Mouse (Mus musculus) forelimb bud, embryonic 11.5 days (tissue): ENCODE data around the gene Timeless.
"Not testable (repeated sequence)": the region's sequence is repeated elsewhere in the genome, so short reads cannot be mapped to it uniquely, and the experiment has no call there.

Experiments
- DNase-seq: peaks from one replicate; pipeline ENCODE4 v3.0.0-alpha.2; 2012; ENCODE audit warnings: low read depth, low spot score

The Timeless gene

DNA sequence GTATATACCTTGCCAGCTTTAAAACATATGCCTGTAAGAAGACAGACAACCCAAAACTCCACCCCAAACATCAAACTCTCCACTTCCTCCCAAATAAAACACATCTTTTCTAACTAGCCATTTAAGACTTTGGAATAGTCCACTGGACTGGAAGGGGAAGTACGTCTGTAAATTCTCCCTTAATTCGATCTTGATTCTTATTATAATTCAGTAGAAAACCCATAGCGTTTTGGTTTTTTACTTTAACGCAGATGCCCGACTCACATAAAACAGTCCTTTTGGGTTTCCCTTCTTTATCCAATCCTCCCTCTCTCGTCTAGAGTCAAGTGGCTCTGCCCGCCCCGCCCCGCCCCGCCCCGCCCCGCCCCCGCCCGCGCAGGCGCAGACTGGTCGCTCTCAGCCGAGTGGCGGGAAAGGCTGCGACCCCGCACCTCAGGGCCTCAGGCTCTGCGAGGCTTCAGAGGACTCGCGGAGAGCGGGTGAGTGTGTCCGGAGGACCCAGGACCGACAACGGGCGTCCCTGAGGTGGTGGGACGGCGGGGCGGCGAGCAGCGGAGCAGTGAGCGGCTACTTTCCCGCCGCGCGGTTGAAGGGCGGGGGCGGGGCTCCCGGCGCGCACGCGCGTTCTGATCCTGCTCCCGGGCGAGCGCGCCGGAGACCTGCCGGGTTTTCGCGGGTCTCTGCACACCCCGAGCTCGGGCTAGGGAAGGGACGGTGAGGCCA is at the start of gene Timeless:
Gene Timeless (plus strand): TSS at position 369 of the 723 bp plus-strand sequence.
- DNase-seq = peak; percentile 78

DNA sequence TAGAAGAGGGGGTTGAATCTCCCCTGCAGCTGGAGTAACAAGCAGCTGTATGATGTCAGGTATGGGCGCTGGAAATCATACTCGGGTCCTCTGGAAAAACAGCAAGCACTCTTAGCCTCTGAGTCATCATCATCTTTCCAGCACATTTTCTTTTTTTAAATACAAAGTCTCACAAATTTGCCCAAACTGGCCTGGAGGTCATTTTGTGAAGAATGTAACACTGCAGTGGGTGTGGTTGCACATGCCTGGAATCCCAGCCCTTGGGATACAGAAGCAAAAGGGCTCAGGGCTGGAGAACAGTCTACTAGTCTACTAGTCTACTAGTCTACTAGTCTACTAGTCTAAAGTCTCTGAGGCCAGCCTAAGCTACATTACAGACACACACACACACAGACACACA is 47.6 kb upstream of the Timeless start:
- DNase-seq = no peak

DNA sequence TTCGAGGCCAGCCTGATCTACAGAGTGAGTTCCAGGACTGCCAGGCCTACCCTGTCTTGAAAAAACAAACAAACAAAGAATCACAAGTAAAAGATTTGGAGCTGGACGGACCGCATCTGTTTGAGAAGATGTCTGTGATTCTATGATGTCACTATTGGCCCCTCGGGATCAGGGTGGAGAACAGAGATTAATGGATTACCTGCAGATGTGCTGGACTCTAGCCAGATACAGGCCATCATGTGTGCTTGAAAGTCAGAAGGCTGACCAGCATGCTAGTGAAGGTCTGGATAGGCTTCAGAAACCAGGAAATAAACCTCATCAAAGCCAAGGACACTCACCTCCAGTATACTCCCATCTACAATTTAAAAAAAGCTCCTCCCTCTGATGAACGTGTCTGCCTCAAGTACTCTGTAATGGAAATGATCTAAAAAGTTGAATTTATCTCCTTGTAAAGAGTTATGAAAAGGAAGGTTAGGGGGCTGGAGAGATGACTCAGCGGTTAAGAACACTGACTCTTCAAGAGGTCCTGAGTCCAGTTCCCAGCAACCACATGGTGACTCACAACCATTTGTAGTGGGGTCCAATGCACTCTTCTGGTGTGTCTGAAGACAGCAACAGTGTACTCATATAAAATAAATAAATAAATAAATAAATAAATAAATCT is 46.5 kb upstream of the Timeless start:
- no peak for DNase-seq

GRCm38 (mm10) chr10:128185959-128186358 is 45.9 kb upstream of the Timeless start:
- peak; percentile 92 for DNase-seq

- DNase-seq = no peak
Observed at GRCm38 (mm10) chr10:128187181-128187605, 44.7 kb upstream of the Timeless start.

GRCm38 (mm10) chr10:128188242-128188877 is 43.5 kb upstream of the Timeless start:
- peak; percentile 85 for DNase-seq

DNA sequence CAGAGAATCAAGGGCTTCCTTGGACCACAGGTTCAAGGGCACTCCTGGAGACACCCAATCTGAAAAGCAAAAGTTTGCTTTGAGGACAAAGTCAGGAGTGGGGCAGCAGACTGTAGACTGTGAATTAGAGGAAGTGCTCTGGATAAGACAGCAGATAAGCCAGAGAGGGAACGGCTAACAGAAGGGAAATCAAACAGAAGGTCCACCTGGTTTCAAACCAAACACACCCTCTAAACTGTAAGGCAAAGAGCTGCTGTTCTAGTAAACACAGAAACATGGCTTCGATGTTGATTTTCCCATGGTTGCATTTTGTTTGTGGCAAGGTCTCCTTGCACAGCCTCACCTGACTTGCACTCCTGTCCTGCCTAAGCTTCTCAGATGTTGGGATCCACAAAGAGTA is 40.4 kb upstream of the Timeless start:
- DNase-seq = no peak

DNA sequence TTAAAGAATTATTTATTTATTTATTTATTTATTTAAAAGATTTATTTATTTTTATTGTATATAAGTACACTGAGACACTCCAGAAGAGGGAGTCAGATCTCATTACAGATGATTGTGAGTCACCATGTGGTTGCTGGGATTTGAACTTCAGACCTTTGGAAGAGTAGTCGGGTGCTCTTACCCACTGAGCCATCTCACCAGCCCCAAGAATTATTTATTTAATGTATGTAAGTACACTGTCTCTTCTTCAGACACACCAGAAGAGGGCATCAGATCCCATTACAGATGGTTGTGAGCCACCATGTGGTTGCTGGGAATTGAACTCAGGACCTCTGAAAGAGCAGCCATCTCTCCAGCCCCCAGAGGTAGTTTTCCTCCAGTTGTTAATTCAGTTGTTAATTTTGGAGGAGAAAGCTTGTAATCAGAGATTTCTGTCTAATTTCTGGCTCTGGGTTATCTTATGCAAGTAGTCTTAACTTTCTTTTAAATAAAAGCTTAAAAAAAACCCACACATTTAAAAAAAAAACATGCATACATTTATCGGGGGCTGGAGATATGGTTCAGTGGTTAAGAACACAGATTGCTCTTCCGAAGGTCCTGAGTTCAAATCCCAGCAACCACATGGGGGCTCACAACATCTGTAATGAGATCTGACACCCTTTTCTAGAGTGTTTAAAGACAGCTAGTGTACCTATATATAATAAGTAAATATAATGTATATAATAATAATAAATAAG is 39.7 kb upstream of the Timeless start:
- DNase-seq = not testable (repeated sequence)

DNA sequence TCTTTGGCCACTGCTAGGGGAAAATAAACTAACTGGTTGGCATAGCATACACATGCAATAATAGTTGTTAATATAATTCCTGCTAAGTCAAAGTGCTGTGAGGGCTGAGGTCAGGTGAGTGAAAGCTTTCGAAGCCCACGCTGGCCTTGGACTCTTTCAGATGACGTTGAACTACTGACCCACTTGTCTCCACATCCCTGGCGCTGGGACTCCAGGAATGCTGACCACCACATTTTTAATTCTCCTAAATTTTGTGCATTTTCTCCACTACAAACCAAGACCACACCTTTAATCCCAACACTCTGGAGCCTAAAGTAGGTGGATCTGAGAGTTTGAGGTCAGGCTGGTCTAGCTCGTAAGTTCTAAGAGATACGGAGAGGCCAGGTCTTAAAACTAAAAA is 38.8 kb upstream of the Timeless start:
- DNase-seq = no peak

DNA sequence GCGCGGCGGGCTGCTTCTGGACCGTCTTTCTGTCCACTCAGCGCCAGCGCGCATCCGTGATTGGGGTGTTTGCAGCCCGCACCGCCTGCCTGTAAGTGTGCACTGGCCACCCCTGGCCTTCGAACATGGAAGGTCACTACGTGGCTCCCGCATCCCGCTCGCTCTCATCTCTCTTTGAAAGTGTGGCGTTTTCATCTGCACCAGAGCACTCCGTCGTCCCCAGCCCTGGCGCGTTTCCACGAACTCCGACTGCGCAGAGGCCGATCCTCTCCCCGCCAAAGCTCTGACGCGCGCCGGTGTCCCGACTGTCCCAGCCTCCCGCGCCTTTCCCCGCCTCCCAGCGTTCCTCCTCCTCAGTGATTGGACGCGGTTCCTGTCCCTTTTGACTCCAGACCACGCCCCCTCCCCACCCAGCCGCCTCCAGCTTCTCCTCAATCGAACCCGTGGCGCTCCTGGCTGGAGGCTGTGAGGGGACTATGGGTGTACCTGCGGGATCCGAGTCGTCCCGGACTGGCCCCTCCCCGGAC is 37.8 kb upstream of the Timeless start, which contains the start of gene Gls2:
Gene Gls2 (plus strand): TSS at position 434 of the 527 bp plus-strand sequence.
- peak; percentile 94 for DNase-seq

DNA sequence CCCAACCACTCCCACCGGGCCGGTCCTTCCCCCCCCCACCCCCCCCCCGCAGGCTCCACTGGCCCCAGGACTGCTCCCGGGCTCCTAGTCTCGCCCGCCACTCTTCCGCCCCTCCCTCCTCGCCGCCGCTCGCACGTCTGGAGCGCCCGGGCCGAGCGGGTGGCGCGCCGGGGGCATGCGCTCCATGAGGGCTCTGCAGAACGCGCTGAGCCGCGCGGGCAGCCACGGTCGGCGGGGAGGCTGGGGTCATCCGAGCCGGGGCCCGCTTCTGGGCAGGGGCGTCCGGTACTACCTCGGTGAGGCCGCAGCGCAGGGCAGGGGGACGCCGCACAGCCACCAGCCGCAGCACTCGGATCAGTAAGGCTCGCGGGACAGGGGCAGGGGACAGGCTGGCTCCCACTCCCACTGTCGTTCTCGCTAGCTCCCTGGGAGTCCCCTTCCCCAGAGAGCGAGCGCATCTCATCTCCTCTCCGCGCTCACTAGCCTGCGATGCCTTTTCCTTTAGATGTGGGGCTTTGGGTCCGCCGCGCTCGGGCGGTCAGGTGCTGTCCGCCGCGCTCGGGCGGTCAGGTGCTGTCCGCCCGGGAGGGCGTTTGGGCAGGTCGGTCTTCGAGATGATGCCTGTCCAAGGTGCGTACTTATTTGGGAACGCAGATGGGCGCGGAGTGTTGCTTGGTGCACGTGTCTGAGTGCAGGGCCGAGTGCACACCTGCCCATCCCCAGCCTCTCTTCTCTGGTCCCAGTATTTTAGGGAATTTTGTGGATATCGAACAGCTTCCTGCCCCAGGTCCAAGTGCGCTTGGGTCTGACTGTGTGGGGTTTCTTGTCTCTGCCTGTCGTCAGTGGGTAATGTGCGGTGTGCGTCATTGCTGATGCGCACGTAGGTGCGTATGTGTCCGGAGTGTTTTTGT is 37.1 kb upstream of the Timeless start:
- DNase-seq = no peak

GRCm38 (mm10) chr10:128201856-128202255 is 30.0 kb upstream of the Timeless start:
- no peak for DNase-seq

- DNase-seq = no peak
Observed at GRCm38 (mm10) chr10:128204941-128205340, 26.9 kb upstream of the Timeless start.

DNA sequence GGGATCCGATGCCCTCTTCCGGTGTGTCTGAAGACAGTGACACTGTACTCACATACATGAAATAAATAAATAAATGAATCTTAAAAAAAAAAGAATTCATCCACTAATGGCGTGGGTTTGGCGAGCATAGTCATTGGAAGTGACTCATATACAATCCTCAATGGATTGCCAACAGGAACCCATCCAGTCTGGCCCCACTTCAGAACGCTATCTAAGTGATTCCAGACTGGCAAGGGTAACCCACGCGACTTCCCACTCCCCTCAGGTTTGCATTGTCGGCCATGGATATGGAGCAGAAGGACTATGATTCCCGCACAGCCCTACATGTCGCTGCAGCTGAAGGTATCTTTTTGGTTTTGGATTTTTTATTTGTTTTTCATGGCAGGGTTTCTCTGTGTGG is 23.5 kb upstream of the Timeless start:
- no peak for DNase-seq

DNA sequence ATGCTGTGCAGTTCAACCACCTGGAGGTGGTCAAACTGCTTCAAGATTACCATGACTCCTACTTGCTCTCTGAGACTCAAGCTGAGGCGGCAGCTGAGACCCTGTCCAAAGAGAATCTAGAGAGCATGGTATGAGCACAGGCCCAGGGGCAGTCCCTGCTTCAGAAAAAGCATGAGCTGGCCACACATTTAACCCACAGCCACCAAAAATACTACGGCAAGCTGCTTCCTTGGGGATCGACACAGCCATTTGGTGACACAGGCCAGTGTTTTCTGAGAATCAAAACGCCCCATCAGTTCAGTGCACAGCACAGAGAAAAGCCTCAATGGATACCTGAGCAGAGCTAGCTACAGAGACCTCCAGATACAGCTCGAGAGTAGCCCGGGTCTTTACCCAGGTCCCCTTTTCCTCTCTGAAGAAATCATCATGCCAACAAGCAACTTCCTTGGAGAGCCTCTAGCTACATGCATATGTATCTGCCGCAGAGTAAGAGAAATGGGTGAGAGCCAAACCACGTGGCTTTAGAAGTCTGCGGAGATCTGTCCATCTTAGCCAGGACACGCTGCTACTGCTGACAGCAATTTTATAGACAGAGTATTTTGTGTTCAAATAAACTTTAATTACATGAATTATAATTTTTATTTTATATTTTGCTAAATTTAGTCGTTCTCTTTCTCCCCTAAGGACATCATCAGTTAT is 22.4 kb upstream of the Timeless start:
- no peak for DNase-seq

GRCm38 (mm10) chr10:128210131-128210530 is 21.7 kb upstream of the Timeless start:
- no peak for DNase-seq

- no peak for DNase-seq
Observed at GRCm38 (mm10) chr10:128210954-128211353, 20.9 kb upstream of the Timeless start.

DNA sequence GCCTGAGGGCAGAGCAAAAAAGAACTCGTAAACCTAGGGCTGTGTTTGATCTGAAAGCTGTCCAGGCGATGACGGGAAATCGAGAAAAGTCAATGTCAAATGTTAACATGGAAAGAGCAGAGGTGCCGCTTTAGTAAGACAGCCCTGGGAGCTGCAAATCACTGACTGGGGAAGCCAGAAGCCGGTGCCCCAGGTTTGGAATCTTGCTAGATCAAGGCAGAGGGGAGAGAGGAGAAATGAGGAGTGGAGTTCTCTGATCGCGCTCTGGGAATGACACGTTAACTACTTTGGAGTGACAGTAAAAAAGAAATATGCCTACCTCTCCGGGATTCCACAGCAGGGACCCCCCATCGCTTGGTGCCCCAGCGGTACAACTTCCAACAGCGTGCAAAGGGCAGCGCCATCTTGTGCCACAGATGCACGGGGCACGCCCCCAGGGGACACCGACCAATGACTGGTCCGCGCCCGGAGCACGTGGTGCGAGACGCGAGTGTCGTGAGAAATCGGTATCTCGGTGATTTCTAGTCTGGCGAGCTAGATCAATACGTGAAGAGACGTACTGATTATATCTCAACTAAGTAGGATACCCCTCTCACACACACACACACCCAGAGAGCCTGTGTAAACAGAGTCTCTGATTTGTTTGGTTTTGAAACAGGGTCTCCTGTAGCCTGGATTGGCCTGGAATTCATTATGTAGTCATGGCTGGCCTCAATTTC is 20.3 kb upstream of the Timeless start, which contains the start of gene Spryd4:
Gene Spryd4 (minus strand): TSS at position 418 of the 719 bp plus-strand sequence.
- peak; percentile 90 for DNase-seq

DNA sequence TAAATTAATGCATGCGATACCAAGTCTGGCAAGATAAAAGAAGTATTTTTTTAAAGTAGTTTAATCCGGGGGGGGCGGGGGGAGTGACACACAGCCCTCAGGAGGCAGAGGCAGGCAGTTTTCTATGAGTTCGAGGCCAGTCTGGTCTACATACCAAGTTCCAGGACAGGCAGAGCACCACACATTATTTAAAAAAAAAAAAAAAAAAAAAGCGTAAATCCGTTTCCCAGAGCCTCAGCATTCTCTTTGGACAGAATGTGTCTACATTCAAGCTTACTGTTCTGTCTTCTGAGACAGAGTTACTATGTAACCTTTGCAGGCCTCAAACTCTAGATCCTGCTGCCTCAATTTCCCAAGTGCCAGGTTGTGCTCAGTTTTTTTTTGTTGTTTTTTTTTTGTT is 19.7 kb upstream of the Timeless start:
- DNase-seq = no peak
